Mouse (Mus musculus): ENCODE measurements around the gene Cdc42bpg.
"Not testable (repeated sequence)": the region's sequence is repeated elsewhere in the genome, so short reads cannot be mapped to it uniquely, and the experiment has no call there.

The Cdc42bpg gene

GRCm38 (mm10) chr19:6294301-6294700 lies 12.0 kb upstream of the Cdc42bpg start:
- in situ Hi-C loops (cut with MseI, MboI) = no loop called here

GRCm38 (mm10) chr19:6296551-6297210 lies 9.6 kb upstream of the Cdc42bpg start:
- in situ Hi-C loops (cut with MseI, MboI) = no loop called here

GRCm38 (mm10) chr19:6297641-6298040 lies 8.6 kb upstream of the Cdc42bpg start:
- in situ Hi-C loops (cut with MseI, MboI) = no loop called here

GRCm38 (mm10) chr19:6299003-6299402 lies 7.3 kb upstream of the Cdc42bpg start:
- in situ Hi-C loops (cut with MseI, MboI) = no loop called here

- in situ Hi-C loops (cut with MseI, MboI) = loop anchor here in 1 of 2 experiments (5.0 kb wide), 1 partner anchor 32 kb away; no protein-coding TSS in a partner anchor
These were observed 6.6 kb upstream of the Cdc42bpg start for GRCm38 (mm10) chr19:6299450-6300267.

- in situ Hi-C loops (cut with MseI, MboI) = loop anchor here in 1 of 2 experiments (5.0 kb wide), 1 partner anchor 33 kb away; no protein-coding TSS in a partner anchor
These were observed 5.8 kb upstream of the Cdc42bpg start for GRCm38 (mm10) chr19:6300402-6300841.

- in situ Hi-C loops (cut with MseI, MboI) = loop anchor here in 1 of 2 experiments (5.0 kb wide), 1 partner anchor 35 kb away; no protein-coding TSS in a partner anchor
These were observed 4.1 kb upstream of the Cdc42bpg start for GRCm38 (mm10) chr19:6302114-6302513.

- in situ Hi-C loops (cut with MseI, MboI) = loop anchor here in 1 of 2 experiments (5.0 kb wide), 1 partner anchor 35 kb away; no protein-coding TSS in a partner anchor
These were observed 3.7 kb upstream of the Cdc42bpg start for GRCm38 (mm10) chr19:6302522-6302921.

GRCm38 (mm10) chr19:6303831-6304230 lies 2.4 kb upstream of the Cdc42bpg start:
- in situ Hi-C loops (cut with MseI, MboI) = loop anchor here in 1 of 2 experiments (5.0 kb wide), 1 partner anchor 37 kb away; no protein-coding TSS in a partner anchor

GRCm38 (mm10) chr19:6304787-6305516 lies 1.3 kb upstream of the Cdc42bpg start:
- in situ Hi-C loops (cut with MseI, MboI) = loop anchor here (5.0 kb wide), 2 partner anchors 33 to 38 kb away; no protein-coding TSS in a partner anchor

- in situ Hi-C loops (cut with MseI, MboI) = loop anchor here in 1 of 2 experiments (5.0 kb wide), 1 partner anchor 33 kb away; no protein-coding TSS in a partner anchor
These were observed 640 bp upstream of the Cdc42bpg start for GRCm38 (mm10) chr19:6305517-6306115.

- in situ Hi-C loops (cut with MseI, MboI) = loop anchor here in 1 of 2 experiments (5.0 kb wide), 1 partner anchor 34 kb away; no protein-coding TSS in a partner anchor
These were observed 330 bp downstream of the Cdc42bpg start for GRCm38 (mm10) chr19:6306586-6306985.

- in situ Hi-C loops (cut with MseI, MboI) = loop anchor here in 1 of 2 experiments (5.0 kb wide), 1 partner anchor 36 kb away; no protein-coding TSS in a partner anchor
These were observed 1.7 kb downstream of the Cdc42bpg start for GRCm38 (mm10) chr19:6307733-6308531.

- in situ Hi-C loops (cut with MseI, MboI) = no loop called here
These were observed 3.9 kb downstream of the Cdc42bpg start for GRCm38 (mm10) chr19:6310181-6310580.

- in situ Hi-C loops (cut with MseI, MboI) = not testable (repeated sequence)
These were observed 5.5 kb downstream of the Cdc42bpg start for GRCm38 (mm10) chr19:6311783-6312182.

GRCm38 (mm10) chr19:6313796-6314195 lies 7.5 kb downstream of the Cdc42bpg start:
- in situ Hi-C loops (cut with MseI, MboI) = no loop called here

GRCm38 (mm10) chr19:6314513-6314912 lies 8.3 kb downstream of the Cdc42bpg start:
- in situ Hi-C loops (cut with MseI, MboI) = no loop called here

- in situ Hi-C loops (cut with MseI, MboI) = no loop called here
These were observed 9.3 kb downstream of the Cdc42bpg start for GRCm38 (mm10) chr19:6315573-6315972.

- in situ Hi-C loops (cut with MseI, MboI) = no loop called here
These were observed 11.9 kb downstream of the Cdc42bpg start for GRCm38 (mm10) chr19:6318145-6318544.

GRCm38 (mm10) chr19:6321358-6321757 lies 15.1 kb downstream of the Cdc42bpg start:
- in situ Hi-C loops (cut with MseI, MboI) = loop anchor here in 1 of 2 experiments (10.0 kb wide), 1 partner anchor 57 kb away; no protein-coding TSS in a partner anchor
